Mouse (Mus musculus) right cerebral cortex, adult 18-20 months (tissue): ENCODE measurements around the gene Nudt19.
"Not testable (repeated sequence)": the region's sequence is repeated elsewhere in the genome, so short reads cannot be mapped to it uniquely, and the experiment has no call there.

Experiments used
- DNase-seq: peaks from one replicate; pipeline ENCODE4 v3.0.0; 2022; ENCODE audit warnings: mixed read lengths

Nudt19 gene

GRCm38 (mm10) chr7:35564872-35565271 is 8.8 kb upstream of the Nudt19 start:
- not testable (repeated sequence) for DNase-seq

GRCm38 (mm10) chr7:35564067-35564865 is 8.2 kb upstream of the Nudt19 start:
- no peak for DNase-seq

GRCm38 (mm10) chr7:35563071-35563470 is 7.0 kb upstream of the Nudt19 start:
- DNase-seq, result no peak

- DNase-seq, result no peak
Observed at GRCm38 (mm10) chr7:35559838-35560237, 3.7 kb upstream of the Nudt19 start.

- DNase-seq, result no peak
Observed at GRCm38 (mm10) chr7:35558681-35559080, 2.6 kb upstream of the Nudt19 start.

- no peak for DNase-seq
Observed at GRCm38 (mm10) chr7:35557577-35557976, 1.5 kb upstream of the Nudt19 start.

GRCm38 (mm10) chr7:35556905-35557304 is 801 bp upstream of the Nudt19 start:
- DNase-seq, result no peak

- peak; percentile 91 for DNase-seq
Observed at GRCm38 (mm10) chr7:35555224-35556204, 590 bp downstream of the Nudt19 start.

GRCm38 (mm10) chr7:35554605-35555175 is 1.4 kb downstream of the Nudt19 start:
- DNase-seq, result peak; percentile 51

- peak; percentile 28 for DNase-seq
Observed at GRCm38 (mm10) chr7:35553751-35554604, 2.1 kb downstream of the Nudt19 start.

- peak; percentile 64 for DNase-seq
Observed at GRCm38 (mm10) chr7:35545881-35546280, 10.2 kb downstream of the Nudt19 start.

GRCm38 (mm10) chr7:35537562-35537961 is 18.5 kb downstream of the Nudt19 start, which contains the start of gene Tdrd12:
Gene Tdrd12 (minus strand): TSS chr7:35537745.
- DNase-seq, result no peak

GRCm38 (mm10) chr7:35535750-35536512 is 20.2 kb downstream of the Nudt19 start:
- no peak for DNase-seq

- DNase-seq, result not testable (repeated sequence)
Observed at GRCm38 (mm10) chr7:35530544-35530943, 25.6 kb downstream of the Nudt19 start.

GRCm38 (mm10) chr7:35530026-35530425 is 26.1 kb downstream of the Nudt19 start:
- DNase-seq, result no peak

- DNase-seq, result no peak
Observed at GRCm38 (mm10) chr7:35526795-35527194, 29.3 kb downstream of the Nudt19 start.

GRCm38 (mm10) chr7:35501995-35502394 is 54.1 kb downstream of the Nudt19 start:
- no peak for DNase-seq

GRCm38 (mm10) chr7:35497516-35497915 is 58.6 kb downstream of the Nudt19 start:
- DNase-seq, result peak; percentile 43
